Mouse (Mus musculus) heart, postnatal 0 days (tissue): ENCODE measurements around the gene Mettl7a3. TPM values are rescaled to one million over a fixed set of nuclear protein-coding genes. Genes with fewer than 3 reads are reported as not detected.

Experiments used
- ATAC-seq: fragments of 200-750 bp; cut with Nextera tagmentation; 2 replicates; pipeline ENCODE4 v1.8.0; 2017; ENCODE audit warnings: low read depth, moderate number of reproducible peaks, moderate library complexity; ENCODE audit not compliant: insufficient read depth
- DNase-seq: peaks from one replicate; pipeline ENCODE4 v3.0.0-alpha.2; 2016; ENCODE audit warnings: low spot score
- H3K27ac ChIP-seq: fragments of 300-500 bp; sonication (generic); 2 replicates; pipeline ENCODE4 v1.5.1; 2014; ENCODE audit warnings: low read depth, mild to moderate bottlenecking
- H3K27me3 ChIP-seq: fragments of 300-500 bp; sonication (generic); 2 replicates; pipeline ENCODE4 v1.6.1; 2014; ENCODE audit warnings: low read length, mixed read lengths; ENCODE audit not compliant: control insufficient read depth, insufficient read depth
- H3K36me3 ChIP-seq: fragments of 300-500 bp; sonication (generic); replicated peaks from 2 replicates; pipeline ENCODE4 v1.6.1; 2014; ENCODE audit warnings: low read length, mixed read lengths; ENCODE audit not compliant: control insufficient read depth, insufficient read depth
- H3K4me1 ChIP-seq: fragments of 300-500 bp; sonication (generic); 2 replicates; pipeline ENCODE4 v1.6.1; 2014; ENCODE audit warnings: antibody characterized with exemption; ENCODE audit not compliant: control insufficient read depth, insufficient read depth
- H3K4me2 ChIP-seq: fragments of 300-500 bp; sonication (generic); 2 replicates; pipeline ENCODE4 v1.6.1; 2014; ENCODE audit warnings: low read depth, mild to moderate bottlenecking, low read length, moderate library complexity
- H3K4me3 ChIP-seq: fragments of 300-500 bp; sonication (generic); 2 replicates; pipeline ENCODE4 v1.5.1; 2014; ENCODE audit warnings: low read depth, low read length
- H3K9ac ChIP-seq: fragments of 300-500 bp; sonication (generic); replicated peaks from 2 replicates; pipeline ENCODE4 v1.6.1; 2014; ENCODE audit warnings: low read depth, low read length, mixed read lengths
- H3K9me3 ChIP-seq: fragments of 300-500 bp; sonication (generic); replicated peaks from 2 replicates; pipeline ENCODE4 v1.6.1; 2016; ENCODE audit warnings: low read length; ENCODE audit not compliant: control insufficient read depth
- CTCF ChIP-seq: IDR thresholded peaks from 2 replicates; pipeline ENCODE4 v1.5.1; 2016; ENCODE audit warnings: antibody characterized with exemption, control low read depth, low read depth
- EP300 ChIP-seq: IDR thresholded peaks from 2 replicates; pipeline ENCODE4 v1.6.1; 2016; ENCODE audit warnings: antibody characterized with exemption, low read depth
- WGBS: fragments of 180-500 bp; shearing (Covaris S2); extraction: QIAGEN DNeasy Blood & Tissue Kit; methylation state at CpG from one replicate; pipeline ENCODE4 v1.1.7; 2014; 5-methylcytosine and 5-hydroxymethylcytosine counted together
- polyA plus RNA-seq: library from polyadenylated mRNA; unstranded; fragments of >200 nt; fragmentation: Nextera tagmentation; extraction: Ambion mirVana; gene quantifications from 2 replicates; pipeline ENCODE4 v1.2.1, GENCODE M21; 2015
- total RNA-seq: library from RNA; depleted of rRNA; stranded (reverse); fragments of >200 nt; gene quantifications from 2 replicates; pipeline ENCODE4 v1.2.3, GENCODE M21; 2014; ENCODE audit warnings: low replicate concordance

Gene Mettl7a3
- total and polyA plus RNA-seq, 2 experiments from 2014 or later, result not detected

GRCm38 (mm10) chr15:100379658-100380057 lies 44.9 kb downstream of the Mettl7a3 start:
- Histone ChIP-seq H3K4me2 (no peak overlapping the region), H3K4me3 (no peak overlapping the region), H3K27me3 (0 out of 2 replicates have a peak, but pooled peaks cover 3% of the 10 kb centered on the region), H3K36me3 (no peaks in the 10 kb centered on the region), H3K27ac (no peak overlapping the region), H3K9ac (no peak overlapping the region), H3K4me1 (no peaks in the 10 kb centered on the region), H3K9me3 (no peaks in the 10 kb centered on the region)
- TF ChIP-seq CTCF (no peak), EP300 (no peak)
- WGBS, result 72% methylated on average over 8 of the region's 8 CpGs
- no peak for DNase-seq
- ATAC-seq, result no peak

GRCm38 (mm10) chr15:100380104-100380503 lies 45.4 kb downstream of the Mettl7a3 start:
- ATAC-seq (no peak), DNase-seq (no peak)
- Histone ChIP-seq H3K27me3 (0 out of 2 replicates have a peak, but pooled peaks cover 3% of the 10 kb centered on the region), H3K27ac (no peak overlapping the region), H3K4me1 (no peaks in the 10 kb centered on the region), H3K36me3 (no peaks in the 10 kb centered on the region), H3K4me3 (no peak overlapping the region), H3K9ac (no peak overlapping the region), H3K9me3 (no peaks in the 10 kb centered on the region), H3K4me2 (no peak overlapping the region)
- TF ChIP-seq CTCF (no peak), EP300 (no peak)
- WGBS, result 60% methylated on average over 2 of the region's 2 CpGs

GRCm38 (mm10) chr15:100385705-100386104 lies 51.0 kb downstream of the Mettl7a3 start:
- ATAC-seq, result no peak
- DNase-seq, result no peak
- Histone ChIP-seq H3K4me3 (no peak overlapping the region), H3K9me3 (no peaks in the 10 kb centered on the region), H3K4me2 (no peak overlapping the region), H3K4me1 (peaks cover 8% of the 10 kb centered on the region), H3K36me3 (no peaks in the 10 kb centered on the region), H3K27me3 (0 out of 2 replicates have a peak, but pooled peaks cover 3% of the 10 kb centered on the region), H3K9ac (no peak overlapping the region), H3K27ac (no peak overlapping the region)
- TF ChIP-seq EP300 (no peak), CTCF (no peak)
- WGBS, result 87% methylated on average over 9 of the region's 9 CpGs

- peaks cover 8% of the 10 kb centered on the region for H3K4me1 ChIP-seq
- no peaks in the 10 kb centered on the region for H3K9me3 ChIP-seq
- no peak overlapping the region for H3K27ac ChIP-seq
- TF ChIP-seq EP300 (no peak), CTCF (no peak)
- no peak overlapping the region for H3K9ac ChIP-seq
- H3K27me3 ChIP-seq, result 0 out of 2 replicates have a peak, but pooled peaks cover 2% of the 10 kb centered on the region
- H3K36me3 ChIP-seq, result no peaks in the 10 kb centered on the region
- ATAC-seq (no peak), DNase-seq (no peak)
- WGBS, result 93% methylated on average over 17 of the region's 17 CpGs
- H3K4me3 ChIP-seq, result no peak overlapping the region
- H3K4me2 ChIP-seq, result no peak overlapping the region
Measured at GRCm38 (mm10) chr15:100387544-100388223, 53.0 kb downstream of the Mettl7a3 start.

GRCm38 (mm10) chr15:100388224-100388835 lies 53.6 kb downstream of the Mettl7a3 start:
- Histone ChIP-seq H3K27me3 (no peaks in the 10 kb centered on the region), H3K9ac (no peak overlapping the region), H3K4me2 (no peak overlapping the region), H3K4me3 (no peak overlapping the region), H3K9me3 (no peaks in the 10 kb centered on the region), H3K4me1 (peaks cover 8% of the 10 kb centered on the region), H3K27ac (no peak overlapping the region), H3K36me3 (peaks cover 4% of the 10 kb centered on the region; the same call in 1 of the 2 replicates)
- 86% methylated on average over 16 of the region's 16 CpGs for WGBS
- no peak for DNase-seq
- no peak for ATAC-seq
- TF ChIP-seq CTCF (no peak), EP300 (no peak)
